Mouse (Mus musculus): ENCODE results near the gene Taok3.

Taok3 gene

GRCm38 (mm10) chr5:117119777-117120488 lies at the start of gene Taok3:
Taok3 (plus strand) TSS chr5:117120129.
- DNase-seq = peak; percentile 98 to 99

DNA sequence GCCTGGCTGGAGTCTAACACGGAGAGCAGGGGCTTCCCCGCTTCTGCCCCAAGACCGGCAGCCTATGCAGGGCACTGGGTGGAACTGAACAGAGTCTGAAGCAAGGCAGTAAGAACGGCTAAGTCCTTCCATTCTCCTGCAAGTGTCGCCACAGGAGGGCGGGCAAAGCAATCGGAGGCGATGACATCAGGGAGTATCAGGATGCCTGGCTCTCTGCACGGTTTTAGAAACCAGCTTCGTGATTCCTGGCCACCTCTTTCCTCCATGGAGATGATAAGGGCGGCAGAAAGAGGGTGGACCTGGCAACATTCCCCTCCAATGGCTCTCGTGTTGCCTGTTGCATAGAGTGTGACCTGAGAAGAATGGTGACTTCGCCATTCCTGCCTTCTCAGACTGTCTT lies 32.2 kb upstream of the Taok3 start:
- DNase-seq = no peak

DNA sequence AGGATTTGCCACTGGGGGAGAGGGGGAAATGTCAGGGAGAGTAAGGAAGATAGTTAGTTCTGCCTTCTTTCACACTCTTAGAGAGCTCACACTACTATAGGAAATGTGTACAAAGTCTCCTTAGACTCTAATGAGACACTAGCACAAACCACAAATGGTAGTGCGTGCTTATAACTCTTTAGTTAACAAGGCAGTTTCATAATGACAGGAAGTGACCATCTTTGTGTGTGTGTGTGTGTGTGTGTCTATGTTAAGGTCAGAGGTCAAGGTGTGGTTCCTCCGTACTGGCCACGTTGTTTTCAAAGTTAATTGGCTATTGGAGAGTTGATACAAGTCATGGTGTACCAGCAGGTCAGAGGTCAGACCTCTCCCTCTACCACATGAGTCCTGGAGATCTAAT lies 30.8 kb upstream of the Taok3 start:
- DNase-seq = no peak

GRCm38 (mm10) chr5:117089786-117090185 lies 30.1 kb upstream of the Taok3 start:
- no peak for DNase-seq

- DNase-seq = no peak
Observed at GRCm38 (mm10) chr5:117094431-117094830, 25.5 kb upstream of the Taok3 start.

GRCm38 (mm10) chr5:117096716-117097115 lies 23.2 kb upstream of the Taok3 start:
- DNase-seq = peak; percentile 56 to 57

DNA sequence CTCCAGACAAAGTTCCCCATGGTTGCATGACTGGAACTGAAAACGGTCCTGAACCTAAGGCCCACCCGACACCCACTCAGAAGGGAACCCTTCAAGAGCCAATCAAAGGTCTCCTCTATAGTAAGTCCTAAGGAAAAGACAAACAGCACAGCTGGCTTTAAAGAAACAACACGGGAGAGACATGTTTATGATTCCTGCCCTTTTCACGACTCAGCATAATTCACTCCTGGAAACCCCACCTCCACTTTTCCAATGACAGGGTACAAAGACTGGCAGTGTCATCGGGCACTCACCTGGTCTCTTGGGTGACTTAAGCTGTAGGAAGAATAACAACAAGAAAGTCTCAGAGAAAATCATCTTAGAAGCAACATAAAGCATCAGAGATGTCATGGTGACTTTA lies 20.9 kb upstream of the Taok3 start:
- DNase-seq = no peak

- no peak for DNase-seq
Observed at GRCm38 (mm10) chr5:117099742-117100141, 20.2 kb upstream of the Taok3 start.

- DNase-seq = no peak
Observed at GRCm38 (mm10) chr5:117103194-117103929, 16.6 kb upstream of the Taok3 start.

GRCm38 (mm10) chr5:117104329-117104728 lies 15.6 kb upstream of the Taok3 start:
- no peak for DNase-seq

GRCm38 (mm10) chr5:117105761-117106160 lies 14.2 kb upstream of the Taok3 start:
- DNase-seq = no peak

GRCm38 (mm10) chr5:117108292-117108691 lies 11.6 kb upstream of the Taok3 start:
- DNase-seq = no peak

DNA sequence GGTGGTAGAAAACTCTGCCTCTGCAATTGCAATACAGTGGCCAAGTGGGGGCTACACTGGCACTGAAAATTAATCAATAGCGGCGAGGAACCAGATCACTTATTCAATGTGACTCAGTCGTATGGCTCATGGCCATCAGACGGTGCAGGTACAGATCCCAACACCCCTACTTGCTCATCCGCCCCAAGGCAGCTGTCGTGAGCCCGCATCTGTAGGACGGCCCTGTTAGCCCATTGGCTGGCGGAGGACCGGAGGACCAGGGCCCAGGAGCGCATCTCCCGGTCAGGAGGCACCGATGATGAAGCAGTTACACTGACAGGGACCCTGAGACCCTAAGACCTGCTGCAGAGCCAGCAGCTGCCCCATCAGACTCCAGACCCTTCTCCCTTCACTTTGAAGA lies 11.2 kb upstream of the Taok3 start:
- DNase-seq = no peak

DNA sequence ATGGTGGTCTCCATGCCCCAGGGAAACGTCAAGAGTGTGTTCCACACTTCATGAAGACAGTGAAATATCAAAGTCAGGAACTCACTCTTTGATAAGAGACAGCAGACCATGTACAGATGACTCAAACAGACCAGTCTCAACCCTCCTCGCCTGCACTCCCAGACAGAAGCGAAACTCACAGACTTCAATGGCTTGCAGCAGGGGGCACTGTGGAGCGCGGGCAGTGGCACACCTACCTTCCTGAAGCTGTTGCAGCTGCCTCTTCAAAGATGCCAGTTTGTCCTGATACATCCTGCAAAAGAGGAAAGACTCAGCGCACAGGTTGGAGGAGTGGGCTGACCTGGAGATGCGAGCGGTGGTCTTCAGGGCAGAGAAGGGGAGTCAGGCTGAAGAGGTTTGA lies 10.4 kb upstream of the Taok3 start:
- DNase-seq = peak; percentile 49 to 55

GRCm38 (mm10) chr5:117111064-117111773 lies 8.7 kb upstream of the Taok3 start:
- no peak for DNase-seq

GRCm38 (mm10) chr5:117111774-117112112 lies 8.2 kb upstream of the Taok3 start:
- DNase-seq = no peak

GRCm38 (mm10) chr5:117113330-117113729 lies 6.6 kb upstream of the Taok3 start:
- peak; percentile 68 to 72 for DNase-seq

DNA sequence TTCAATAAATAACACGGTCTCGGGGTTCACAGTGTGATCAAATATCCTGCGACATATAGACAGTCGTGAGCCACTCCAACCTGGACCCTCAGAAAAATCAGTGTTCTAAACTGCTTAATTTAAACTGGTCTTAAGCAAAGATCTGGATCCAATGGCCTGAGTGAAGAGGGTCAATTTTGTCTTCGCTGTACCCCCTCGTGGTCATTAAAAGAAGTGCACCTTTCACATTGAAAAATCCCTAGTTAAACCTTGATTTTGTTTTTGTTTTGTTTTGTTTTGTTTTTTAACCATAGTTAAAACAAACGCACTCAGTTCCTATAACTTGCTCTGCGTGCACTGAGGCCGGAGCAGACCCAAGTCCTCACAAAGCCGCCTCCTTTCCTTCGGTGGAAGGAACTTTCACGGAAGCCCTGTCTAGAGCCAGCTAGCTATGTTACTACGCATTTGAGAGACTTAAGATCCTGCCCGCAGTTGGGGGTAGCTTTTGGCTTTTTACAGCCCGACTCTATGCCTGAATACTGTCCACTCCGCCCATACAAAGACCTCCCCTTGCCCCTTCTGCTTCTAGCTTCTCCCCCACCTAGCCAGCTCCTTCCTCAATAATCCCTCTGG lies 5.2 kb upstream of the Taok3 start:
- peak; percentile 51 to 58 for DNase-seq

DNA sequence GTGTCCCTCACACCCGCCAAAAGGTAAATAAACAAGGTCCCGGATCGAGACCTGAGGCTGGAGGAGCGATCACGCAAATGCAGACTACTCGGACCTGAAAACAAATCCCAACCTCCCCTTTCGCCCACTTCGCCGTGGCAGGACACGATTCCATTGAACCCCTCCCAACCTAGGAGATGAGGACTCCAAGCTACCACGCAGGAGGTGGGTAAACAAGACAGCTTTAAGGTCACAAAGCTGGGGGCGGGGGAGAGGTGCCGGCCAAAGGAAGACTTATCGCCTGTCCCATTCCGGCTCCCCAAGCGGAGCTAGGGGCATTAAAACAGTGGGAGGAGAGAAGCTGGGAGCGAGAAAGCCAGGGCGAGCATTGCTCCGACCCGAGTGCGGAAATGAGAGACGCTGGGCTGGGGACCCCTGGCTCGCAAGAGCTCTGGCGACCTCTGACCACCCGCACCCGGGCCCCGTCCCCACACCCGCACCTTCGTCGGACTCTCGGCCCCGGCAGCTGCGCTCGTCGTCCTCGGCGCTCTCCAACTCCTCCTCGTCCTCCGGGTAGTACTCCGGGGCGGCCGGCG lies 4.6 kb upstream of the Taok3 start:
- peak; percentile 49 to 60 for DNase-seq

DNA sequence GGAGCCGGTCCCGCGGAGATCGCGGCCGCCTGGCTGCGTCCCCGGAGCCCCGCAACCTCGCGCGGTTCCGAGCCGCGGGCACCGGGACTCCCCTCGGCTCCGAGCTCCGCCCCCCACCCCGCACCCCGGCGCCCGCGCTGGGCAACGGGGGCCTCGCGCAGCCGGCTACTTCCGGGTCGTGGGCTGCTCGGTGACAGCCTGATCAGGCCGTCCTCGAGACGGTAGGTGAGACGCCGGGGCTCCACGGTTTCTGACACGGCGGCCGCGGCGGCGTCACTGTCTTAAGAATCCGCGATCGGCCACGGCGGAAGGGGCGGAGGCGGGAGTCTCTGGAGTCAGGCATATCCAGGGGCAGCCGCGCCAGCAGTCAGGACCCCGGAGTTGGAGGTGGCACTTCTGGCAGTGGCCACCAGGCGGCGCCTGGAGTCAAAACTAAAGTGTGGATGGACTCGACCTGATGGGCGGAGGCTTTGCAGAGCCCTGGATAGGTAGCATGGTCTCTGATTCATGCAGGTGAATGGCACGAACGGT lies 4.0 kb upstream of the Taok3 start, which contains the start of gene Suds3:
Gene Suds3 (minus strand): TSS at position 278 of the 531 bp plus-strand sequence.
- peak; percentile 99 for DNase-seq

- DNase-seq = no peak
Observed at GRCm38 (mm10) chr5:117116660-117117059, 3.3 kb upstream of the Taok3 start.

- DNase-seq = no peak
Observed at GRCm38 (mm10) chr5:117117241-117117640, 2.7 kb upstream of the Taok3 start.

GRCm38 (mm10) chr5:117117716-117118115 lies 2.2 kb upstream of the Taok3 start:
- no peak for DNase-seq
